Mouse (Mus musculus): ENCODE results near the gene Ap2a2. TPM values are rescaled to one million over a fixed set of nuclear protein-coding genes. Genes with fewer than 3 reads are reported as not detected.

Gene Ap2a2
- polyA plus RNA-seq (2014; fragmentation: Illumina TruSeq; extraction: RNeasy Lipid Tissue Mini Kit (QIAGEN cat#74804); ENCODE audit: low read depth, low replicate concordance) = 40.8 TPM

GRCm38 (mm10) chr7:141561682-141562391 is at the start of gene Ap2a2:
Ap2a2 (plus strand) TSS chr7:141562173.

GRCm38 (mm10) chr7:141539556-141540311 is 22.2 kb upstream of the Ap2a2 start, which contains the start of gene Chid1:
Chid1 (minus strand) TSS chr7:141539857.

Other genes with a start within 250 kb of the Ap2a2 start
- gene Deaf1, start 234.5 kb upstream of the Ap2a2 start, polyA plus RNA-seq (2014; fragmentation: Illumina TruSeq; extraction: RNeasy Lipid Tissue Mini Kit (QIAGEN cat#74804); ENCODE audit: low read depth, low replicate concordance) = 1.4 TPM
- 10.1 TPM for gene Tmem80, start 234.4 kb upstream of the Ap2a2 start, polyA plus RNA-seq (2014; fragmentation: Illumina TruSeq; extraction: RNeasy Lipid Tissue Mini Kit (QIAGEN cat#74804); ENCODE audit: low read depth, low replicate concordance)
- 9.6 TPM for gene Eps8l2, start 223.3 kb upstream of the Ap2a2 start, polyA plus RNA-seq (2014; fragmentation: Illumina TruSeq; extraction: RNeasy Lipid Tissue Mini Kit (QIAGEN cat#74804); ENCODE audit: low read depth, low replicate concordance)
- gene Taldo1, start 170.0 kb upstream of the Ap2a2 start, polyA plus RNA-seq (2014; fragmentation: Illumina TruSeq; extraction: RNeasy Lipid Tissue Mini Kit (QIAGEN cat#74804); ENCODE audit: low read depth, low replicate concordance) = 13.5 TPM
- 6.2 TPM for gene Gatd1, start 148.0 kb upstream of the Ap2a2 start, polyA plus RNA-seq (2014; fragmentation: Illumina TruSeq; extraction: RNeasy Lipid Tissue Mini Kit (QIAGEN cat#74804); ENCODE audit: low read depth, low replicate concordance)
- not detected for gene Cend1, start 132.7 kb upstream of the Ap2a2 start, polyA plus RNA-seq (2014; fragmentation: Illumina TruSeq; extraction: RNeasy Lipid Tissue Mini Kit (QIAGEN cat#74804); ENCODE audit: low read depth, low replicate concordance)
- 9.5 TPM for gene Slc25a22, start 124.3 kb upstream of the Ap2a2 start, polyA plus RNA-seq (2014; fragmentation: Illumina TruSeq; extraction: RNeasy Lipid Tissue Mini Kit (QIAGEN cat#74804); ENCODE audit: low read depth, low replicate concordance)
- 0.11 TPM for gene Pidd1, start 118.1 kb upstream of the Ap2a2 start, polyA plus RNA-seq (2014; fragmentation: Illumina TruSeq; extraction: RNeasy Lipid Tissue Mini Kit (QIAGEN cat#74804); ENCODE audit: low read depth, low replicate concordance)
- 11.4 TPM for gene Rplp2, start 114.8 kb upstream of the Ap2a2 start, polyA plus RNA-seq (2014; fragmentation: Illumina TruSeq; extraction: RNeasy Lipid Tissue Mini Kit (QIAGEN cat#74804); ENCODE audit: low read depth, low replicate concordance)
- 6.6 TPM for gene Pnpla2, start 107.0 kb upstream of the Ap2a2 start, polyA plus RNA-seq (2014; fragmentation: Illumina TruSeq; extraction: RNeasy Lipid Tissue Mini Kit (QIAGEN cat#74804); ENCODE audit: low read depth, low replicate concordance)
- gene Cracr2b, start 101.1 kb upstream of the Ap2a2 start, polyA plus RNA-seq (2014; fragmentation: Illumina TruSeq; extraction: RNeasy Lipid Tissue Mini Kit (QIAGEN cat#74804); ENCODE audit: low read depth, low replicate concordance) = not detected
- gene Cd151, start 94.8 kb upstream of the Ap2a2 start, polyA plus RNA-seq (2014; fragmentation: Illumina TruSeq; extraction: RNeasy Lipid Tissue Mini Kit (QIAGEN cat#74804); ENCODE audit: low read depth, low replicate concordance) = 10.0 TPM
- 2.3 TPM for gene Polr2l, start 87.0 kb upstream of the Ap2a2 start, polyA plus RNA-seq (2014; fragmentation: Illumina TruSeq; extraction: RNeasy Lipid Tissue Mini Kit (QIAGEN cat#74804); ENCODE audit: low read depth, low replicate concordance)
- gene Tspan4, start 86.9 kb upstream of the Ap2a2 start, polyA plus RNA-seq (2014; fragmentation: Illumina TruSeq; extraction: RNeasy Lipid Tissue Mini Kit (QIAGEN cat#74804); ENCODE audit: low read depth, low replicate concordance) = 5.4 TPM
- 8.9 TPM for gene Chid1, start 22.3 kb upstream of the Ap2a2 start, polyA plus RNA-seq (2014; fragmentation: Illumina TruSeq; extraction: RNeasy Lipid Tissue Mini Kit (QIAGEN cat#74804); ENCODE audit: low read depth, low replicate concordance)
- gene Muc6, start 93.1 kb downstream of the Ap2a2 start, polyA plus RNA-seq (2014; fragmentation: Illumina TruSeq; extraction: RNeasy Lipid Tissue Mini Kit (QIAGEN cat#74804); ENCODE audit: low read depth, low replicate concordance) = not detected
- gene Muc2, start 128.2 kb downstream of the Ap2a2 start, polyA plus RNA-seq (2014; fragmentation: Illumina TruSeq; extraction: RNeasy Lipid Tissue Mini Kit (QIAGEN cat#74804); ENCODE audit: low read depth, low replicate concordance) = not detected
- not detected for gene Muc5ac, start 226.8 kb downstream of the Ap2a2 start, polyA plus RNA-seq (2014; fragmentation: Illumina TruSeq; extraction: RNeasy Lipid Tissue Mini Kit (QIAGEN cat#74804); ENCODE audit: low read depth, low replicate concordance)

Measured in liver, adult 10 weeks (tissue).